Mouse (Mus musculus) stomach, embryonic 16.5 days (tissue): ENCODE measurements around the gene Abcc6. TPM values are rescaled to one million over a fixed set of nuclear protein-coding genes. Genes with fewer than 3 reads are reported as not detected.
A peak's percentile ranks its signal among the peaks of the same experiment; 100 is the strongest.
"Not testable (repeated sequence)": the region's sequence is repeated elsewhere in the genome, so short reads cannot be mapped to it uniquely, and the experiment has no call there.

Source experiments
- ATAC-seq: fragments of 200-750 bp; cut with Nextera tagmentation; 2 replicates; pipeline ENCODE4 v1.8.0; 2017; ENCODE audit warnings: moderate number of reproducible peaks, moderate TSS enrichment; ENCODE audit not compliant: insufficient read depth, low FRiP score
- H3K27ac ChIP-seq: fragments of 300-500 bp; sonication (generic); 2 replicates; pipeline ENCODE4 v1.5.1; 2014; ENCODE audit warnings: low read length
- H3K27me3 ChIP-seq: fragments of 300-500 bp; sonication (generic); 2 replicates; pipeline ENCODE4 v1.6.1; 2014; ENCODE audit warnings: low read length, control low read depth, mixed read lengths; ENCODE audit not compliant: control insufficient read depth, insufficient read depth
- H3K36me3 ChIP-seq: fragments of 300-500 bp; sonication (generic); 2 replicates; pipeline ENCODE4 v1.6.1; 2014; ENCODE audit warnings: low read length; ENCODE audit not compliant: control insufficient read depth, insufficient read depth
- H3K4me1 ChIP-seq: fragments of 300-500 bp; sonication (generic); 2 replicates; pipeline ENCODE4 v1.6.1; 2014; ENCODE audit warnings: low read length, control low read depth, mixed read lengths; ENCODE audit not compliant: control insufficient read depth, insufficient read depth
- H3K4me2 ChIP-seq: fragments of 300-500 bp; sonication (generic); 2 replicates; pipeline ENCODE4 v1.6.1; 2014; ENCODE audit warnings: low read depth, low read length, mixed read lengths
- H3K4me3 ChIP-seq: fragments of 300-500 bp; sonication (generic); replicated peaks from 2 replicates; pipeline ENCODE4 v1.5.1; 2014; ENCODE audit warnings: mild to moderate bottlenecking, low read length
- H3K9ac ChIP-seq: fragments of 300-500 bp; sonication (generic); 2 replicates; pipeline ENCODE4 v1.6.1; 2014; ENCODE audit warnings: low read length
- H3K9me3 ChIP-seq: fragments of 300-500 bp; sonication (generic); replicated peaks from 2 replicates; pipeline ENCODE4 v1.6.1; 2016; ENCODE audit warnings: low read length, control low read depth; ENCODE audit not compliant: control insufficient read depth
- WGBS: fragments of 180-500 bp; shearing (Covaris S2); extraction: QIAGEN DNeasy Blood & Tissue Kit; methylation state at CpG from one replicate; pipeline ENCODE4 v1.1.7; 2014; 5-methylcytosine and 5-hydroxymethylcytosine counted together
- polyA plus RNA-seq: library from polyadenylated mRNA; unstranded; fragments of >200 nt; fragmentation: Nextera tagmentation; extraction: Ambion mirVana; gene quantifications from 2 replicates; pipeline ENCODE4 v1.2.1, GENCODE M21; 2015

Abcc6 gene
- polyA plus RNA-seq, 1 experiment from 2014 or later: 1.6 TPM

- Histone ChIP-seq H3K4me3 (no peak overlapping the region), H3K4me2 (no peak overlapping the region), H3K9me3 (0 out of 2 replicates have a peak, but pooled peaks cover 5% of the 10 kb centered on the region), H3K4me1 (no peaks in the 10 kb centered on the region), H3K27me3 (no peaks in the 10 kb centered on the region), H3K27ac (no peak overlapping the region), H3K36me3 (no peaks in the 10 kb centered on the region), H3K9ac (no peak overlapping the region)
- 20% methylated on average over 7 of the region's 7 CpGs for WGBS
- peak; percentile 59; the same call in 1 of the 2 replicates for ATAC-seq
These were observed 95.0 kb downstream of the Abcc6 start for GRCm38 (mm10) chr7:45935114-45935513.

DNA sequence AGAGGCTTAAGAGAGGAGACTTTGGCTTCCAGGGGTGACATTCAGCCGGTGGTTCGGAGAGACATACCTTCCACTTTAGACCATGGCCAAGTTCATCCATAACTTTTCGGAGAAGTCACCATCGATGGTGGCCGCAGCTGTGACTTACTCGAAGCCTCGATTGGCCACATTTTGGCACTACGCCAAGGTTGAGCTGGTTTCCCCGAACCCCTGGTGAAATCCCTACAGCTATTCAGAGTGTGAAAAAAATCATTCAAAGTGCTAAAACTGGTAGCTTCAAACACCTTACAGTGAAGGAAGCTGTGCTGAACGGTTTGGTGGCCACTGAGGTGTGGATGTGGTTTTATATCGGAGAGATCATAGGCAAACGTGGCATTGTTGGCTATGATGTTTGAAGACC lies 96.3 kb downstream of the Abcc6 start:
- H3K36me3 ChIP-seq, H3K4me2 ChIP-seq, H3K27me3 ChIP-seq, H3K4me3 ChIP-seq, H3K27ac ChIP-seq, H3K9me3 ChIP-seq, ATAC-seq, H3K4me1 ChIP-seq, H3K9ac ChIP-seq: not testable (repeated sequence)
- WGBS: 88% methylated on average over 12 of the region's 12 CpGs

DNA sequence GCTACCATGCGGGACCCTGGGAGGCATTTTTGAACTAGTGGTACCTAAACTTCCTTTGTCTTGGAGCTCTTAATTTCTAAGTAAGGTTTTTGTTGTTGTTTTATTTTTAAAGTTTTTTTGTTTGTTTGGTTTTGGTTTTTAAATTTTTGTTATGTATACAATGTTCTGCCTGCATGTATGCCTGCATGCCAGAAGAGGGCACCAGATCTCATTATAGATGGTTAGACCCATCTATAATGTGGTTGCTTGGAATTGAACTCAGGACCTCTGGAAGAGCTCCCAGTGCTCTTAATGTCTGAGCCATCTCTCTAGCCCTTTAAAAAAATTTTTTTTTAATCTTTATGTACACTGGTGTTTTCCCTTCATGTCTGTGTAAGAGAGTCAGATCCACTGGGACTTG lies 100.4 kb downstream of the Abcc6 start:
- Histone ChIP-seq H3K27ac (no peak overlapping the region), H3K9ac (no peak overlapping the region), H3K4me1 (no peaks in the 10 kb centered on the region), H3K9me3 (peaks cover 5% of the 10 kb centered on the region; the same call in 1 of the 2 replicates), H3K36me3 (no peaks in the 10 kb centered on the region), H3K4me2 (no peak overlapping the region), H3K27me3 (no peaks in the 10 kb centered on the region), H3K4me3 (no peak overlapping the region)
- ATAC-seq: no peak
- WGBS: 87% methylated on average over 1 of the region's 1 CpGs

GRCm38 (mm10) chr7:45928626-45929295 lies 101.3 kb downstream of the Abcc6 start:
- WGBS: 11% methylated on average over 22 of the region's 23 CpGs
- Histone ChIP-seq H3K4me3 (no peak overlapping the region), H3K4me1 (peaks cover 5% of the 10 kb centered on the region; the same call in 1 of the 2 replicates), H3K9ac (no peak overlapping the region; the same call in 1 of the 2 replicates), H3K9me3 (peaks cover 5% of the 10 kb centered on the region; the same call in 1 of the 2 replicates), H3K27me3 (no peaks in the 10 kb centered on the region), H3K36me3 (no peaks in the 10 kb centered on the region), H3K27ac (no peak overlapping the region; the same call in 1 of the 2 replicates), H3K4me2 (0 out of 2 replicates have a peak overlapping the region, but pooled peaks have one; percentile 24)
- ATAC-seq: 0 out of 2 replicates have a peak, but pooled peaks have one; percentile 23

GRCm38 (mm10) chr7:45924429-45924816 lies 105.7 kb downstream of the Abcc6 start:
- Histone ChIP-seq H3K36me3 (no peaks in the 10 kb centered on the region), H3K9ac (peak overlapping the region; percentile 63), H3K4me2 (peak overlapping the region; percentile 55), H3K4me3 (peak overlapping the region; percentile 51), H3K27ac (peak overlapping the region; percentile 97; the same call in 1 of the 2 replicates), H3K9me3 (no peaks in the 10 kb centered on the region; the same call in 1 of the 2 replicates), H3K4me1 (peaks cover 37% of the 10 kb centered on the region), H3K27me3 (no peaks in the 10 kb centered on the region)
- no peak for ATAC-seq
- 24% methylated on average over 14 of the region's 14 CpGs for WGBS

DNA sequence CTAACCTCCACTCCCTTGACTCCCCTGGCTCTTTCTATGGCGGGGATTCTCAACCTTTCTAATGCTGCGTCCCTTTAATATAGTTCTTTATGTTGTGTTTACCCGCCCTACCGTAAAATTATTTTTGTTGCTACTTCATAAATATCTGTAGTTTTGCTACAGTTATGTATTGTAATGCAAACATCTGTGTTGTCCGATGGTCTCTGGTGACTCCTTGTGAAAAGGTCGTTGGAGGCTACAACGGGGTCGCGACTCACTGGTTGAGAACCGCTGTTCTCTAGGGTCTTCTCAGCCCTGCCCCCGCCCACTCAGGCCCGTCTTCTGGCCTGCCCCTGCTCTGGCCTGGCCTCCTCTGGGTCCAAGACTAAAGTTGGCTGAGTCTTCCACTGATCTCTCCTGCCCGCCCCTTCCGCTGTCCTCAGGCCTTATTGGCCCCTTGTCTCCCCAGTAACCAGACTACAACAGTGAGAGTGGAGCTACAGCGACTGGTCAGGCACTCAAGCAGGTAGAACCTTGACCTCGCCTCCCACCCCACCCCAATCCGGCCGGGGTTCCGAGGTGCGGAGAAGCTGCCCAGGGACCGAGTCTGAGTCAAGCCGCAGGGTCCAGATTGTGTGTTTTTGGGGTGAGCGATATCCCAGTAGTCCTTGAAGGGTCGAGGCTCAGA lies 106.2 kb downstream of the Abcc6 start, which contains the start of gene Ccdc114:
Ccdc114 (plus strand) TSS at position 311 of the 667 bp plus-strand sequence.
- Histone ChIP-seq H3K4me1 (peaks cover 42% of the 10 kb centered on the region), H3K36me3 (no peaks in the 10 kb centered on the region), H3K27me3 (no peaks in the 10 kb centered on the region), H3K9ac (peak within 1 kb of the TSS; percentile 63), H3K9me3 (no peaks in the 10 kb centered on the region; the same call in 1 of the 2 replicates), H3K4me2 (peak within 1 kb of the TSS; percentile 55), H3K27ac (peak within 1 kb of the TSS; percentile 97), H3K4me3 (peak within 1 kb of the TSS; percentile 51)
- 8% methylated on average over 24 of the region's 24 CpGs for WGBS
- ATAC-seq: peak; percentile 54

GRCm38 (mm10) chr7:45922928-45923761 lies 107.0 kb downstream of the Abcc6 start:
- H3K9ac ChIP-seq: peak overlapping the region; percentile 63
- H3K9me3 ChIP-seq: no peaks in the 10 kb centered on the region; the same call in 1 of the 2 replicates
- no peaks in the 10 kb centered on the region for H3K36me3 ChIP-seq
- peaks cover 46% of the 10 kb centered on the region for H3K4me1 ChIP-seq
- H3K27ac ChIP-seq: peak overlapping the region; percentile 97
- under 1% methylated on average over 37 of the region's 37 CpGs for WGBS
- peak; percentile 91 for ATAC-seq
- H3K27me3 ChIP-seq: no peaks in the 10 kb centered on the region
- peak overlapping the region; percentile 55 for H3K4me2 ChIP-seq
- H3K4me3 ChIP-seq: peak overlapping the region; percentile 51

DNA sequence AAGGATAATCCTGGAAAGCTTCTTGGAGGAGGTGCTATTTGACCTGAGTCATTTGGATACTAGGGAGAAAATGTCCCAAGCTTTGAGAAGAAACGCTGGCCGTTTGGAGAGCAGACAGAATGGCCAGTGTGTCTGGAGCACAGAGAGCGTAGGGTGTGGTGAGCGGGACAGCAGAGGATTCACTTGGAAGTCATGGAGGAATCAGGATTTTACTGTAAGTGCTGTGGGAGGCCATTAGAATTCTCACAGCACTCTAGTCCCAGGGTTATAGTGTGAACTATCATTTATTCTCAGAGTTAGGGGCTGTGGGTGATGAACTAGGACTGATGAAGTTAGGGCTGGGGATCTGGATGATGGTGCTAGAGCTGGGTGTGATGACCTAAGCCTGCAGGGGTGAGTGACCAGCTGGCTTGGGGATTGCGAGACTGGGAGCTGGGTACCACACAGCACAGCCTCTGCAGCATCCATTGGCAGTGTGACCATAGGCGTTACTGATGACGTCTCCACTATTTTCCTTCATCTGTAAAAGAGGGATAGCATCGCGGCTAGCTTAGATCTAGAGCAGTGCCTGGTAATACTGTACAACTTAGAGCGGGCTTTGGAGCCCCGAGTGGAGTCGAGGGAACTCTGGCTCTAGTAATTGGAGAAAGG lies 108.0 kb downstream of the Abcc6 start:
- Histone ChIP-seq H3K9me3 (no peaks in the 10 kb centered on the region; the same call in 1 of the 2 replicates), H3K9ac (peak overlapping the region; percentile 60), H3K4me3 (no peak overlapping the region), H3K4me1 (peaks cover 57% of the 10 kb centered on the region), H3K27me3 (no peaks in the 10 kb centered on the region), H3K4me2 (peak overlapping the region; percentile 55; the same call in 1 of the 2 replicates), H3K27ac (peak overlapping the region; percentile 97), H3K36me3 (no peaks in the 10 kb centered on the region)
- ATAC-seq: no peak
- WGBS: 73% methylated on average over 12 of the region's 12 CpGs
